Mouse (Mus musculus): ENCODE measurements around the gene Gramd1b.

DNA sequence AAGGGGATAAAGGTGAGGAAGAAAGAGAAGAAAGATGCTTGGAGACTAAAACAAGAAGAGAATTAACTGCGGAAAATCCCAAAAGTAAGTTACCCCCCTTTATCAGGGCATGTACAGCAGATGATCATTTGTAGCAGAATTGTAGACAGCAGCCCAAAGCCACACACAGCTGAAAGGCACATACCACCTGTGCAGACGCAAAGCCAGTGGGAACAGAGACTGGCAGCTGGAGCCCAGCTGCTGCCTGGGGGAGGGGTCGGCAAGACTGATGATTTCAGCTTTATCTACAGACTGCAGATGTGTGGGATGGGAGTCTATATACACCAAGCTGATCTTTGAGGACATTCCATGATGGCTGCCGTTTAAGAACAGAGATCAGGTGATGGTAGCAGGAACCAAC is 2.5 kb downstream of the Gramd1b start:
- TF ChIP-seq POLR2A (IDR thresholded peaks at IDR 0.05; ENCODE audit: borderline replicate concordance, low read depth, low read length) (no peak), CTCF (IDR thresholded peaks at IDR 0.05; ENCODE audit: low read depth, low read length) (no peak)

All from bone marrow macrophage, adult 2 months (primary cell).